Mouse (Mus musculus): ENCODE measurements around the gene Olfr1311.
"Not testable (repeated sequence)": the region's sequence is repeated elsewhere in the genome, so short reads cannot be mapped to it uniquely, and the experiment has no call there.

Olfr1311 gene

GRCm38 (mm10) chr2:112024312-112024711 is at the start of gene Olfr1311:
TSS of gene Olfr1311 (minus strand) at chr2:112024412.
- DNase-seq, result no peak

DNA sequence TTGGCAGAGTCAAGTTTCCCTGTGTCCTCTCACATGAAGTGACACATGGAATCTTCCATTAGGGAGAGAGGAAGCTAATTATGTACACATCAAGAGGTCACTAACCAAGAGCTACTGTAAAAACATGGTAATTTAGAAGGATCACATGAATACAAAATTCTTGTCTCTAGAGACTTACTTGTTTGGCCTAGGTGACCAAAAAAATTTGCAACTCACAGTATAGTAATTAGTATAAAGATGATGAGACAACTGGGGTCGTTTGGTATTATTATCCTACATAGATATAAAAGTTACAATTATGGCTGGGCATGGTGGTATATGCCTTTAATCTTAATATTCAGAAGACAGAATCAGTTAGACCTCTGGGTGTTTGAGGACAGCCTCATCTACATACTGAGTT is 25.9 kb upstream of the Olfr1311 start, which contains the start of gene Olfr1312:
Gene Olfr1312, minus strand, starts transcription at position 101 of the 400 bp plus-strand sequence.
- DNase-seq, result no peak

GRCm38 (mm10) chr2:112026971-112027370 is 2.8 kb upstream of the Olfr1311 start:
- not testable (repeated sequence) for DNase-seq

DNA sequence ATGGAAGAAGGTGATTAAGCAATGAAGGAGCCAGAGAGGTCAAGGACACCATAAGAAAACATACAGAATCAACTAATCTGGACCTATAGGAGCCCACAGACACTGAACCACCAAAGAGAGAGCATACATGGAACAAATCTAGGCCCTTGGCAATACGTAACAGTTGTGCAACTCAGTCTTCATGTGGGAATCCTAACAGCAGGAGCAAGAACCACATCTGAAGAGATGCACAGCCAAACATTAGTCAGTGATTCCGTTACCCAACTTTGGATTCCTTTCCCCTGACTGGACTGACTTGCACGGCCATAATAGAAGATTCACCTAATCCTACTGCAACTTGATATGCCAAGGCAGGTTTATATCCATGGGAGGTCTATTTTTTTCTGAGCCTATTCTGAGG is 9.3 kb downstream of the Olfr1311 start:
- no peak for DNase-seq

DNA sequence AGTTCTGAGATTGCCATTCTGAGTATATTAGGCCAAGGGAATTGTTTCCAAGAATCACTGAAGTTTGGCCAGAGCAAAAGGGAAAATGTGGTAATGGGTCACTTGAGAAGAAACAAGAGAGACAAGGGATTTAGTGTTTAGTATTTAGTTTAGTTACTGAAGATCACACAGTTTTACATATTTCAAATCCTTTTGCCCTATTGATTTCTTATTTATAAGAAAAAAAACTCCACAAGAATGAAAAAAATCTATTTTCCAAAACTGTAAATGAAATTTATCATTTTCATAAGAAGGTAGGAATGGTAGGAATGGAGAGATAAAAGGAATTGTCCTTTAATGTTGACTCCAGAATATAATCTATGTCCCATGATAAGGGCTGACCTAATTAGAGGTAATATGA is 11.6 kb downstream of the Olfr1311 start, which contains the start of gene Olfr1310:
Gene Olfr1310, minus strand, starts transcription at position 101 of the 400 bp plus-strand sequence.
- no peak for DNase-seq

DNA sequence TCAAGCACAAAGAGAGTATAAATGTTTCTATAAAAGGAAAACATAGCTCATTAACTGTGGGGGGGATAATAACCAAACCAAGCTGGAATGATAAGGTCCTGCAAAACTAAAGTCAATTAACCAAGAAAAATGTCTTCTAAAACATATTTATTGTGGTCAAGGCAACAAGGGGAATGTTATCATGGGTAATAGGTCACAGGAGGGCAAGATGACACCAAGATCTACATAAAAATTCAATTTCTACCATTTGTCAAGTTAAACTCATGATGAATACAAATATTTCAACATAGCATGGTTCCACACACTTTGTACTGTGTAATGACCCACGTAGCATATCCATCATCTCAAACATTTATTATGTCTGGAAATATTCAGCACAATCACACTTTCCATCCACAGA is 34.0 kb downstream of the Olfr1311 start, which contains the start of gene Olfr1309:
Gene Olfr1309, minus strand, starts transcription at position 101 of the 400 bp plus-strand sequence.
- DNase-seq, result no peak

Measured in thymus, postnatal 4 days (tissue).